Mouse (Mus musculus) MEL (cell line): Measurements from ENCODE around the gene Mprip. TPM values are rescaled to one million over a fixed set of nuclear protein-coding genes. Genes with fewer than 3 reads are reported as not detected.

Experiments used
- DNase-seq: peaks from one replicate; pipeline ENCODE4 v3.0.0; 2011; ENCODE audit warnings: low read depth, low spot score
- H3K27ac ChIP-seq: 2 replicates; pipeline ENCODE4 v1.5.1; 2012; ENCODE audit warnings: low read depth, mild to moderate bottlenecking, control low read depth, low read length, moderate library complexity; ENCODE audit not compliant: control insufficient read depth
- H3K27me3 ChIP-seq, 2 experiments: fragments of 150-350 bp in 1 of 2; sonication (generic) in 1 of 2; 2 replicates each; pipeline ENCODE4 v1.6.1; 2012; ENCODE audit warnings: low read length in 2 of 2, mild to moderate bottlenecking in 2 of 2, improper control_type of control experiment in 1 of 2, moderate library complexity in 1 of 2; ENCODE audit not compliant: insufficient read depth in 2 of 2, control insufficient read depth in 1 of 2
- H3K36me3 ChIP-seq, 2 experiments: 2 replicates each; pipeline ENCODE4 v1.6.1; 2012 to 2014; ENCODE audit warnings: low read length in 2 of 2, improper control_type of control experiment in 1 of 2, inconsistent platforms in 1 of 2, mild to moderate bottlenecking in 1 of 2; ENCODE audit not compliant: insufficient read depth in 2 of 2, control insufficient read depth in 1 of 2
- H3K4me1 ChIP-seq, 2 experiments: fragments of 150-350 bp in 1 of 2; sonication (generic) in 1 of 2; 2 replicates each; pipeline ENCODE4 v1.6.1; 2012; ENCODE audit warnings: low read length in 2 of 2, improper control_type of control experiment in 1 of 2, mild to moderate bottlenecking in 1 of 2; ENCODE audit not compliant: insufficient read depth in 2 of 2, control insufficient read depth in 1 of 2
- H3K4me3 ChIP-seq, 2 experiments: fragments of 150-350 bp in 1 of 2; sonication (generic) in 1 of 2; 2 replicates each; pipeline ENCODE4 v1.5.1; 2012; ENCODE audit warnings: low read depth in 2 of 2, low read length in 2 of 2, mild to moderate bottlenecking in 2 of 2, moderate library complexity in 2 of 2, control low read depth in 1 of 2, improper control_type of control experiment in 1 of 2; ENCODE audit not compliant: control insufficient read depth in 1 of 2, insufficient read depth in 1 of 2
- H3K79me2 ChIP-seq: 2 replicates; pipeline ENCODE4 v1.6.1; 2012; ENCODE audit warnings: mild to moderate bottlenecking, low read length, moderate library complexity; ENCODE audit not compliant: control insufficient read depth, poor library complexity, insufficient read depth
- H3K9ac ChIP-seq: 2 replicates; pipeline ENCODE4 v1.6.1; 2012; ENCODE audit warnings: low read depth, mild to moderate bottlenecking, control low read depth, low read length, moderate library complexity; ENCODE audit not compliant: control insufficient read depth, poor library complexity, severe bottlenecking
- H3K9me3 ChIP-seq: fragments of 150-350 bp; sonication (generic); replicated peaks from 2 replicates; pipeline ENCODE4 v1.6.1; 2012; ENCODE audit warnings: mild to moderate bottlenecking, low read length, improper control_type of control experiment, moderate library complexity; ENCODE audit not compliant: insufficient read depth
- CHD1 ChIP-seq: IDR thresholded peaks from 2 replicates; pipeline ENCODE4 v1.6.1; 2012; ENCODE audit warnings: low read depth, mild to moderate bottlenecking, inconsistent platforms, low read length, improper control_type of control experiment
- CHD2 ChIP-seq: IDR thresholded peaks from 2 replicates; pipeline ENCODE4 v1.6.1; 2011; ENCODE audit warnings: low read length, improper control_type of control experiment
- CTCF ChIP-seq, 3 experiments: IDR thresholded peaks in 2 of 3; conservative IDR thresholded peaks in 1 of 3; 2 replicates each; pipeline ENCODE4 v1.5.1; 2011 to 2012; ENCODE audit warnings: low read length in 3 of 3, low read depth in 2 of 3, mild to moderate bottlenecking in 2 of 3, improper control_type of control experiment in 1 of 3, inconsistent platforms in 1 of 3, mixed read lengths in 1 of 3, moderate library complexity in 1 of 3; ENCODE audit not compliant: control insufficient read depth in 1 of 3, insufficient read depth in 1 of 3, poor library complexity in 1 of 3, severe bottlenecking in 1 of 3
- ELF1 ChIP-seq: IDR thresholded peaks from 2 replicates; pipeline ENCODE4 v1.6.1; 2014; ENCODE audit warnings: low read depth, mild to moderate bottlenecking, inconsistent platforms, low read length, improper control_type of control experiment, moderate library complexity
- EP300 ChIP-seq, 2 experiments: IDR thresholded peaks; 2 replicates each; pipeline ENCODE4 v1.6.1; 2011; ENCODE audit warnings: improper control_type of control experiment in 2 of 2, low read length in 2 of 2, low read depth in 1 of 2, mild to moderate bottlenecking in 1 of 2
- HCFC1 ChIP-seq: IDR thresholded peaks from 2 replicates; pipeline ENCODE4 v1.6.1; 2012; ENCODE audit warnings: low read depth, mild to moderate bottlenecking, inconsistent platforms, low read length, improper control_type of control experiment, moderate library complexity
- MAFK ChIP-seq: IDR thresholded peaks from 2 replicates; pipeline ENCODE4 v1.6.1; 2011; ENCODE audit warnings: low read depth, mild to moderate bottlenecking, low read length, improper control_type of control experiment, borderline replicate concordance
- MAX ChIP-seq: IDR thresholded peaks from 2 replicates; pipeline ENCODE4 v1.6.1; 2011; ENCODE audit warnings: low read length, improper control_type of control experiment
- MAZ ChIP-seq: IDR thresholded peaks from 2 replicates; pipeline ENCODE4 v1.6.1; 2012; ENCODE audit warnings: low read depth, mild to moderate bottlenecking, inconsistent platforms, low read length, improper control_type of control experiment
- NELFE ChIP-seq: IDR thresholded peaks from 2 replicates; pipeline ENCODE4 v1.6.1; 2011; ENCODE audit warnings: low read depth, low read length, improper control_type of control experiment
- NRF1 ChIP-seq: IDR thresholded peaks from 2 replicates; pipeline ENCODE4 v1.6.1; 2014; ENCODE audit warnings: low read depth, mild to moderate bottlenecking, inconsistent platforms, low read length, improper control_type of control experiment, moderate library complexity; ENCODE audit not compliant: poor library complexity, insufficient read depth, severe bottlenecking
- POLR2A ChIP-seq, 2 experiments: IDR thresholded peaks; 2 replicates each; pipeline ENCODE4 v1.6.1; 2011 to 2012; ENCODE audit warnings: low read length in 2 of 2, mild to moderate bottlenecking in 2 of 2, control low read depth in 1 of 2, improper control_type of control experiment in 1 of 2, low read depth in 1 of 2, moderate library complexity in 1 of 2; ENCODE audit not compliant: control insufficient read depth in 1 of 2, insufficient read depth in 1 of 2, poor library complexity in 1 of 2
- POLR2AphosphoS5 ChIP-seq: IDR thresholded peaks from 2 replicates; pipeline ENCODE4 v1.6.1; 2012; ENCODE audit warnings: low read depth, borderline replicate concordance, mild to moderate bottlenecking, inconsistent platforms, low read length, moderate library complexity, mixed read lengths
- SIN3A ChIP-seq: IDR thresholded peaks from 2 replicates; pipeline ENCODE4 v1.6.1; 2012; ENCODE audit warnings: low read length, improper control_type of control experiment, inconsistent platforms
- TCF12 ChIP-seq: IDR thresholded peaks from 2 replicates; pipeline ENCODE4 v1.6.1; 2014; ENCODE audit warnings: low read depth, mild to moderate bottlenecking, inconsistent platforms, low read length, improper control_type of control experiment, moderate library complexity
- UBTF ChIP-seq: IDR thresholded peaks from 2 replicates; pipeline ENCODE4 v1.6.1; 2012; ENCODE audit warnings: low read depth, mild to moderate bottlenecking, inconsistent platforms, low read length, improper control_type of control experiment, moderate library complexity, borderline replicate concordance; ENCODE audit not compliant: insufficient read depth
- USF1 ChIP-seq: IDR thresholded peaks from 2 replicates; pipeline ENCODE4 v1.6.1; 2014; ENCODE audit warnings: low read depth, mild to moderate bottlenecking, inconsistent platforms, low read length, improper control_type of control experiment, moderate library complexity
- USF2 ChIP-seq, 2 experiments: IDR thresholded peaks; 2 replicates each; pipeline ENCODE4 v1.6.1; 2011 to 2012; ENCODE audit warnings: improper control_type of control experiment in 2 of 2, low read length in 2 of 2, borderline replicate concordance in 1 of 2, inconsistent platforms in 1 of 2, low read depth in 1 of 2, mild to moderate bottlenecking in 1 of 2; ENCODE audit not compliant: insufficient read depth in 1 of 2
- ZKSCAN1 ChIP-seq: IDR thresholded peaks from 2 replicates; pipeline ENCODE4 v1.6.1; 2012; ENCODE audit warnings: low read depth, mild to moderate bottlenecking, inconsistent platforms, low read length, improper control_type of control experiment, moderate library complexity
- ZMIZ1 ChIP-seq: IDR thresholded peaks from 2 replicates; pipeline ENCODE4 v1.6.1; 2012; ENCODE audit warnings: low read depth, mild to moderate bottlenecking, inconsistent platforms, low read length, improper control_type of control experiment, moderate library complexity
- polyA plus RNA-seq, 2 experiments: library from polyadenylated mRNA; stranded (reverse) in 1 of 2; unstranded in 1 of 2; fragments of >175 nt in 1 of 2; fragments of >200 nt in 1 of 2; gene quantifications; 2 replicates each; pipeline versions ENCODE4 v1.2.1 to v1.2.4; 2012; ENCODE audit warnings: low replicate concordance in 2 of 2, low read depth in 1 of 2; ENCODE audit not compliant: insufficient read length in 2 of 2, insufficient read depth in 1 of 2, missing spikeins in 1 of 2
- total RNA-seq: library from RNA; depleted of rRNA; stranded (reverse); fragments of 300-350 nt; gene quantifications from 2 replicates; pipeline ENCODE4 v1.2.3, GENCODE M21; 2012

Gene Mprip
- total and polyA plus RNA-seq, 3 experiments = 103 to 174 (median 142) TPM

- H3K79me2 ChIP-seq = peaks cover 37% of the 10 kb centered on the region
- H3K36me3 ChIP-seq = peaks cover 0 to 21% of the 10 kb centered on the region in 2 experiments; a peak in 2 of 4 replicates
- TF ChIP-seq ELF1 (no peak), ZKSCAN1 (peak; percentile 99), UBTF (no peak)
- H3K9me3 ChIP-seq = no peaks in the 10 kb centered on the region
- no peak for DNase-seq
- H3K27me3 ChIP-seq = no peaks in the 10 kb centered on the region
- H3K4me3 ChIP-seq = peak overlapping the region; percentile 79 to 82
- H3K27ac ChIP-seq = peak overlapping the region; percentile 17; the same call in 1 of the 2 replicates
- peaks cover 15 to 24% of the 10 kb centered on the region in 2 experiments; a peak in 3 of 4 replicates for H3K4me1 ChIP-seq
- H3K9ac ChIP-seq = peak overlapping the region; percentile 85
Measured at GRCm38 (mm10) chr11:59661601-59662248, 620 bp downstream of the Mprip start.

- DNase-seq = peak; percentile 97
- Histone ChIP-seq H3K9me3 (no peaks in the 10 kb centered on the region), H3K79me2 (peaks cover 38% of the 10 kb centered on the region), H3K4me3 (peak overlapping the region; percentile 82 to 99), H3K27ac (no peak overlapping the region), H3K27me3 (no peaks in the 10 kb centered on the region), H3K36me3 (peaks cover under 1 to 21% of the 10 kb centered on the region in 2 experiments; a peak in 2 of 4 replicates), H3K9ac (peak overlapping the region; percentile 85), H3K4me1 (peaks cover 15 to 23% of the 10 kb centered on the region in 2 experiments; a peak in 3 of 4 replicates)
- TF ChIP-seq TCF12 (peak; percentile 60), USF2 (IDR thresholded peaks at IDR 0.05; ENCODE audit: borderline replicate concordance in 1 of 2, insufficient read depth in 1 of 2, low read depth in 1 of 2, low read length in 2 of 2) (no peak), MAX (peak; percentile 35; the same call in 1 of the 2 replicates), CTCF (IDR thresholded peaks at IDR 0.05 in 2 of 3, conservative IDR thresholded peaks at IDR 0.05 in 1 of 3; ENCODE audit: control insufficient read depth in 1 of 3, insufficient read depth in 1 of 3, low read depth in 2 of 3, low read length in 3 of 3, poor library complexity in 1 of 3, severe bottlenecking in 1 of 3) (no peak), SIN3A (peak; percentile 67), CHD2 (peak; percentile 45), ELF1 (peak; percentile 30; the same call in 1 of the 2 replicates), MAZ (peak; percentile 72; the same call in 1 of the 2 replicates), POLR2AphosphoS5 (no peak), USF1 (0 out of 2 replicates have a peak, but pooled peaks have one; percentile 13), MAFK (no peak), EP300 (IDR thresholded peaks at IDR 0.05; ENCODE audit: low read depth in 1 of 2, low read length in 2 of 2) (no peak), NRF1 (peak; percentile 60), HCFC1 (peak; percentile 78), CHD1 (no peak), ZMIZ1 (peak; percentile 76; the same call in 1 of the 2 replicates), POLR2A (IDR thresholded peaks at IDR 0.05; ENCODE audit: control insufficient read depth in 1 of 2, insufficient read depth in 1 of 2, low read depth in 1 of 2, low read length in 2 of 2, poor library complexity in 1 of 2) (peak in 1 of 2 experiments; percentile 56; a peak in 1 of 4 replicates), NELFE (peak; percentile 64; the same call in 1 of the 2 replicates)
Measured at GRCm38 (mm10) chr11:59662249-59662788, 1.2 kb downstream of the Mprip start.
